Mouse (Mus musculus) urinary bladder, adult 18-20 months (tissue): ENCODE measurements around the gene Hist2h3c2.
"Not testable (repeated sequence)": the region's sequence is repeated elsewhere in the genome, so short reads cannot be mapped to it uniquely, and the experiment has no call there.

Experiments
- DNase-seq, 2 experiments: peaks; one replicate each; pipeline ENCODE4 v3.0.0; 2022; ENCODE audit warnings: low spot score in 2 of 2, mixed read lengths in 2 of 2

Hist2h3c2 gene

DNA sequence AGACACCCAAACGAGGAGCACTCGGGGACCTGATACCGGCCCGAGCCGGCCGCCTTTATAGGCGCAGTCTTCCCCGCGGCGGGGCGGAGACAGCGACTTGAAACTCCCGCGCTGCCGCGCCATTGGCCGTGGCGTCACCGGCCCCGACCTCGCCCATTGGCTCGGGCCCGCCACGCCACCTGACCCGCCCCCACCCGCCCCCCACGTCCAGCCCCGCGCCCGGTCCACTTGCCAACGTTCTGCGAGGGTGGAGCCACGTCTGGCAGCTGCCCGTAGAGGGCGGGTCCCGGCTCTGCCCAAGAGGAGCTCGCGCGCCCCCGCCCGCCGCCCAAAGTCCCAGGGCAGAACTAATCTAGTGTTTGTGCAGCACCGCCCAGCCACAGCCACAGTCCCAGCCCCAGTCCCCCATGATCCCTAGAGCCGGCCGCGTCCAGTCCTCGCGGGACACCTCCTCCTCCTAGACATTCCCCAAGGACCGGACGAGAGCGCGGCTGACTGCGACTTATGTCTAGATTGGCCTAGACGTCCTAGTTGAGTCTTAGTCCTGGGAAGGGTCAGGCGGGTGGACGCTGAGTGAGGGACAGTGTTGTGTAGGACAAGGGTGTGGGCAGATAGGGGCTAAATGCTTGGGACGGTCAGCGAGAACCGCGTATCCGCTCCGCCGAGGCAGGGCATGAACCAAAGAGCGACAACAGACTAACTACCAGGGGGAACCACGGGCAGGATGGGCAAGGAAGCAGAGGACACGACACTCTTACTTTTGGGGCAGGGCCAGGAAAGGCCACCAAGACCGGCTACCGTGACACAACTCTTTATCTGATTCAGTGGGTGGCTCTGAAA lies at the start of gene Hist2h3c2:
Gene Hist2h3c2, minus strand, starts transcription at position 174 of the 840 bp plus-strand sequence.
- DNase-seq, result not testable (repeated sequence)

DNA sequence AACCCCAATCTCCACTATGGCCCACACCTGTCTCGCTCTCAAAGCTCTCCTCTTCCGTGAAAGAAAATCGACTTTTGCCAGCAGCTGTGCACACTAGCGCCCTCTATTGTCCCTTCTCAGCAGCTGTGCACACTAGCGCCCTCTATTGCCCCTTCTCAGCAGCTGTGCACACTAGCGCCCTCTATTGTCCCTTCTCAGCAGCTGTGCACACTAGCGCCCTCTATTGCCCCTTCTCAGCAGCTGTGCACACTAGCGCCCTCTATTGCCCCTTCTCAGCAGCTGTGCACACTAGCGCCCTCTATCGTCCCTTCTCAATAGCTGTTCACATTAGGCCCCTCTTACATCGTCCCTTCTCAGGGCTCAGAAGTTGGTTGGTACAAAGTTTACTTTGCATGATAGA lies 48.4 kb upstream of the Hist2h3c2 start:
- DNase-seq, result not testable (repeated sequence)

DNA sequence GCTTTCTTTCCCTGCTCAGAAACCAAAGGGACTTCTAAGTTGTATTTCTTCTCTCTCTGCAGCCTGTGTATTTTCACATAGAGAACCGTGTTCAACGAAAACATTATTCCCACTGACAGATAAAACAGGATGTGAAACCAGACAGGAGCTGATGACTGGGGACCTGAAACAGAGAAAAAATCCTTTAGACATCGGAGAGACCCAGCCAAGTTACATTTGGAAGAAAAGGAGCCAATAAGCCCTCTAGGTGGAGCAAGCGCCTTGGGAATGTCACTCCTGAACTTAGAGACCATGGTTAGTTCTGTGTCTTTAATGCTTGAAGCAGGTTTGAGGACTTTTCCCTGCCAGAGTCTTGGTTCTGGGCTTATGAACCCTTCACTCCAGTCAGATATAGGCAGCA lies 45.5 kb upstream of the Hist2h3c2 start:
- no peak for DNase-seq

DNA sequence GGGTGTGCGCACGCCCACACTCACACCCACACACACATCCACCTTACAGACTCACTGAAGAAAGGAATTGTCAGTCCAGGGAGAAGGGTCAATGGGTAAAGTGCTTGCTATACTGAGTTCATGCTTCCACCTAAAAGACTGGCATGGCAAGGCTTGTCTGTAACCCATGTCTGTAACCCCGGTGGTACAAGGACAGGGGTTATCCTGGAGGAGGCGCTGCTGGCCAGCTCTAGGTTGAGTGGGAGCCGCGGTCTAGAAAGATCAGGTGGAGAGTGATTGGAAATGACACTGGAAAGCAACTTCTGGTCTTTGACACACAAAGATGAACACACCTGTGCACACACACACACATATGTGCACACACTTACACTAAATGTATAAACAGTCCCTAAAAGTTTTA lies 41.7 kb upstream of the Hist2h3c2 start:
- no peak for DNase-seq

DNA sequence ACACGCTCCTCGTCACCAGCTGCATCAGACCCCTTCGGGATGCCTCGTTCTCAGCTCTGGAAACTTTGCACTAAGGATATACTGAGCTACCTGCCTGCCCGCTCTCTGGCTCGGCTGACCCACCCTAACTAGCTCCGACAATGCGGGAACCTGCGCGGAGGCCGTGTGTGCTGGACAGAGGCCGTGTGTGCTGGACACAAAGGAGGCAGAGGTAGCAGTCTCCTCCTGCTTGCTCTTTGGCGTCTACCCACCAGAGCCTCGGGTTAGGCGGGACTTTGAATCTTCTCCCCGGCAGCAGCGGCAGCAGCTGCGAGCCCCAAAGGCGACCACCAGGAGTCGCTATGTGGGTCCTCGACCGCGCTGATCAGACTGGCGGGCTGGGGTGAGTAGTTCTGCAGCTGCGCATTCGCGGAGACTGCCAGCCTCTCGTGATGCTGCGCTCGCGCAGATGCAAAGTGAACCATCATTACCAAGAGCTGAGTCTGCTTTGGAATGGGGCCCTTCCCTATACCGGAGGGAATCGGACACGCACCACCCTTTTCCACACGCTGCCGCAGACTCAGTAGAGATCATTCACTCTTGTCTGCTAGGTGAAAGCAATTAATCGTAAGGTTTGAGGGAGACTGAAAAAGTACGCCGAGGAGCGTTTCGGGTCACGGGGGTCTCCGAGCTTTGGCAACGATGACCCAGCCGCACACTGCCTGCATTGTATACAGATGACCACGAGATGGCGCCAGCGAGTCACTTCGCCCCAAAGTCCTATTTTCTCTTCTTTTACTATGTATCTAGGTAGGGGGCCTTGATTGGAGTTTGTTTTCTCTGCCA lies 39.1 kb upstream of the Hist2h3c2 start:
- DNase-seq, result peak; percentile 70 to 79

DNA sequence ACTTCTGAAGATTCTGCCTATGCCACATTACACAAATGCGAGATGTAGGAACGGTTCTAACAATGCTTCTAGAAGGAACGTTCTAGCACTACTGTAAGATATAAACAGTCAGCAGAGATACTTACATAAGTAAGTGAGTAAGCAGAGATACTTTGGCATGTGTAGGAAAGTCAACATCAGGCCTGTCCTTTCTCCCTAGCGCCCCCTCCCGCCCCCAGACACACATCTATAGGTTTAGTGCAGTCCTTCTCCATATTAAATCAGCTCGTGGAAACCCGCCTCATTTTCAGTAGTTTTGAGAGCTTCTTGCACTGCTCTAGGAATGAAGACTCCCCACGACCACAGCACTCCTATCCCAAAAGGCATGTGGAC lies 38.5 kb upstream of the Hist2h3c2 start:
- DNase-seq, result no peak

DNA sequence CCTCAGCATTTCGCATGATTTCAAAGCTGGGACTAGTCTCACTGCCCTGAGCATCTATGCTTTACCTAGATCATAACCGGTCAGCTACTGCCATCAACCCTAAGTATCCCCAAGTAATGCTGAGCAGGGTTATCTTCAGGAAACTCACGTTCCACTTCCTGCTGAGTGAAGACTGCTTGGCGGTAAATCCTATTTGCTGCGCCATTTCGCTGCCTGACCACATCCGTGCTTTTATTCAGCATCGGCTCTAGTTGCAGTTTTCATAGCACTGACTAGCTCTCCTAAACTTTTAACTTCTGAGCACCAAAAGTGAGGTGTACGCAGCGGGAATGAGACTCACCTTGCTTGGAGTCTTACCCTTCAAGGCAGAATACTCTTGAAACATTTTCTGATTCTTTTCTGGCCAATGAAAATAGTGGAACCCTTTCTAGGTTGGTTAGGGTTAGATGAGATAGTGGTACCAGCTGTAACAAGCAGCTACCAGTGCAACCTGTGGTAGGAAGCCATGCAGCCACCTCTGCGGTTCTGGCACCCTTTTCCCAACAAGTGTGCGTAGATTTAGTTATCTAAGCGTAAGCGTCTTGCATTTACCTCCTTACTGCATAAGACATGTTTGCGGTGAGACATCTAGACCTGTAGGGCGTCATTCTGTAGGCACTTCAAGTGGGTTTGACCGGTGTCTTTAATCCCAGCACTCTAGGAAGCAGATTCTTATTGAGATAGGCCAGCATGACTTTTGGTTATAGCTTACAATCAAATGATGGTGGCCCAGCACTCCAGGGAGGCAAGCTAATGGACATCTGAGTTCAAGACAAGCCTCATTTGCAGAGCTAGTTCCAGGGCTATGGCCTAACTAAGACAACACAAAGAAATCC lies 34.9 kb upstream of the Hist2h3c2 start:
- no peak for DNase-seq

DNA sequence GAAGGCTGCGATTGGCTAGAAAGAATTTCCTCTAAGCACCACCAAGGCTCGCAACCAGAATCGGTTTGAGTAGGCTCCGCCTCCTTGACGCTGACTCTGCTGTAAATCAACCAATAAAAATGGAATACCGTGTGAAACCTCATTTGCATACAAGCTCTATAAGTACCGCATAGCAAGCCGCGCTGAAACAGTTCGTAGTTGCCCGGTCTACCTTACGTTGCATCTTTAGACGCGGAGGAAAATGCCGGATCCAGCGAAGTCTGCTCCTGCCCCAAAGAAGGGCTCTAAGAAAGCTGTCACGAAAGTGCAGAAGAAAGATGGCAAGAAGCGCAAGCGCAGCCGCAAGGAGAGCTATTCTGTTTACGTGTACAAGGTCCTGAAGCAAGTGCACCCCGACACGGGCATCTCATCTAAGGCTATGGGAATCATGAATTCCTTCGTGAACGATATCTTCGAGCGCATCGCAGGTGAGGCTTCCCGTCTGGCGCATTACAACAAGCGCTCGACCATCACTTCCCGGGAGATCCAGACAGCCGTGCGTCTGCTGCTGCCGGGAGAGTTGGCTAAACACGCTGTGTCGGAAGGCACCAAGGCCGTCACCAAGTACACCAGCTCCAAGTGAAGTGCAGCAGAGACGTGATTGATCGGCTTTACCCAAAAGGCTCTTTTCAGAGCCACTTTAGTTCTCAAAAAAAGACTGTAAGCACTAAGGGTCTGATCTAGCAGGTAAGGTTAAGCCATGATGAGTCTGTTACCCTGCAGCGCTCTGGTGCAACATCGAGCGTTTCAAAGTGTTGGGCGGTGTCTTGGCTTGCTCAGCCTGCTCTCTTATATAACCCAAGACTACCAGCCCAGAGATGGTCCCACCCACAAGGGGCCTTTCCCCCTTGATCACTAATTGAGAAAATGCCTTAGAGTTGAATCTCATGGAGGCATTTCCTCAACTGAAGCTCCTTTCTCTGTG lies 30.9 kb upstream of the Hist2h3c2 start, which contains the start of gene Hist2h2bb:
Gene Hist2h2bb, plus strand, starts transcription at position 242 of the 964 bp plus-strand sequence.
- DNase-seq, result peak; percentile 77 to 87

DNA sequence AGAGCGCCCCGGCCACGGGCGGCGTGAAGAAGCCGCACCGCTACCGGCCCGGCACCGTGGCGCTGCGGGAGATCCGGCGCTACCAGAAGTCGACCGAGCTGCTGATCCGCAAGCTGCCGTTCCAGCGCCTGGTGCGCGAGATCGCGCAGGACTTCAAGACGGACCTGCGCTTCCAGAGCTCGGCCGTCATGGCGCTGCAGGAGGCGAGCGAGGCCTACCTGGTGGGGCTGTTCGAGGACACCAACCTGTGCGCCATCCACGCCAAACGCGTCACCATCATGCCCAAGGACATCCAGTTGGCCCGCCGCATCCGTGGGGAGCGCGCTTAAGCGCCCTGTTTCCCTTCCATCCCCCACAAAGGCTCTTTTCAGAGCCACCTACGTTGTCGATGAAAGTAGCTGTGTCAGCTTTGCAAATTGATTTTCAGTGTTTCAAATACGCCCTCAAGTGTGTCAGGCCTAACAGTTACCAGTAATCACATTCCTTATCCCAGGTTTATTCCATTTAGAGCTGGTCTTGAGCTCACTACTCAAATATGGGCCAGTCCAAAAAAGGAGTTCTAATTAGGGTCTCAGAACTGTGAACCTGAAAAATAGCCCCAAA lies 29.9 kb upstream of the Hist2h3c2 start:
- DNase-seq, result not testable (repeated sequence)

DNA sequence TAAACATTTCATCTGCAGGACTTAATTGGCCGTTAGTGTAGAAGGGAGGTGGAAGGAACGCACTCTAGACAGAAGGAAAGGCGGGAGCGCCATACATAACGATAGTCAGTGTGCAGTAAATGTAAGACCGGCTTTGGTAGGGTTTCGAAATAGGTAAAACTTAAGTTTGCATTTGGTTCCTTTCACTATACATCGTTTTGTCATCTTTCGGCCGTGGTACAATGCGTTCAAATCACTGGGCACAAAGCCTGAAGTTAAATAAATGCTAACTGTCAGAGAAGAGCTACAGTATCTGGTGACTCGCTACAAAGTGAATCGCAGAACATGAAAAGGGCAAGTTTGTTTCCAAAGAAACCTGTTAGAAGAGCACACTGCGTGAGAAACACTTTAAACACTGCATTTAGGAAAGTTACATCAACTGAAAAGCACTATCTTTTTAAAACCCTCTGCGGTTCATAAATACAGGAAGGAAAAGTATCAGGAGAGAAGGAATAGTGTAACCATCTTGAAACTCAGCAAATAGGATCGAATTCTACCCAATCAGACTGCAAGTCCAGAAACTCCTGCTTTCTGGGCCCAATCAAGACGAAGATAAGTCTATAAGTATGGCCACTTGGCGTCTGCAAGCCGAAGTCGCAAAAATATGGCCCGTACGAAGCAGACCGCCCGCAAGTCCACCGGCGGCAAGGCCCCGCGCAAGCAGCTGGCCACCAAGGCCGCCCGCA lies 29.3 kb upstream of the Hist2h3c2 start, which contains the start of gene Hist2h3b:
Gene Hist2h3b, plus strand, starts transcription at position 604 of the 725 bp plus-strand sequence.
- peak; percentile 72 to 76 for DNase-seq

DNA sequence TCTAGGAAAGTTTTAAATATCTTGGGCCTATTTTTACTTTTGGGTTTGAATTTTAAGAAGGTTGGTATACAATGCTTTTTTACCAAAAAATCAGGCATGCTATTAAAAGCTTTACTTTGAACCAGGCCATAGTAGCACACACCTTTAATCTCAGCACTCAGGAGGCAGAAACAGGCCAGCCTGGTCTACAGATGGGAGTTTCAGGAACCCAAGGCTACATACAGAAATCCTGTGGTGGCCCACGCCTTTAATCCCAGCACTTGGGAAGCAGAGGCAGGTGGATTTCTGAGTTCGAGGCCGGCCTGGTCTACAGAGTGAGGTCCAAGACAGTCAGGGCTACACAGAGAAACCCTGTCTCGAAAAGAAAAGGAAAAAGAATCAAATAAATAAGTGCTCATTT lies 28.6 kb upstream of the Hist2h3c2 start:
- no peak for DNase-seq

DNA sequence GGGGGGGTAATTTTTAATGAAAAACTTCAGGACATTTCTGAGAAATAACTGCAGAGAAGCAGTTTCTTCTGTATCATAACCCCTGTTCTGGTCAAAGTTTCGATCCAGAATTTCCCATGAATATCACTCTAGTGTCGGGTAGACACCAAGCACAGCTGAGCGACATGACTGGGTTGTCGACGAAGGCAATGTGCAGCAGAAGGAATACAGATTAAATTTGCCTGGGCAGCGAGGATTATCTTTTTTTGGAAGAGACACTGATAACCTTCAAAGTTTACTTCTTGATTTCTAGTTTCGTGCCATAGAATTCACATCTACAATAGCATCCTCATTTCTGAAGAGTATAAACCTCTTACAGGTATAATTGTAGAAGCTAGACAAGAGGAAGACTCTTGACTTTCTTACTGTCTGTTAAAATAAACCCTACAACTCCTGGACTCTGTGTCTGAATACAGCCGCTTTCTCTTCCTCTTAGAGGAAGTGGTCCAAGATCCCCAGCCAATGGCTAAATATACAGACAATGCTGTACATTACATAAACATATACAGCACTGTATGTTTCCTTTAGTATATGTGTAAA lies 27.3 kb upstream of the Hist2h3c2 start:
- no peak for DNase-seq

DNA sequence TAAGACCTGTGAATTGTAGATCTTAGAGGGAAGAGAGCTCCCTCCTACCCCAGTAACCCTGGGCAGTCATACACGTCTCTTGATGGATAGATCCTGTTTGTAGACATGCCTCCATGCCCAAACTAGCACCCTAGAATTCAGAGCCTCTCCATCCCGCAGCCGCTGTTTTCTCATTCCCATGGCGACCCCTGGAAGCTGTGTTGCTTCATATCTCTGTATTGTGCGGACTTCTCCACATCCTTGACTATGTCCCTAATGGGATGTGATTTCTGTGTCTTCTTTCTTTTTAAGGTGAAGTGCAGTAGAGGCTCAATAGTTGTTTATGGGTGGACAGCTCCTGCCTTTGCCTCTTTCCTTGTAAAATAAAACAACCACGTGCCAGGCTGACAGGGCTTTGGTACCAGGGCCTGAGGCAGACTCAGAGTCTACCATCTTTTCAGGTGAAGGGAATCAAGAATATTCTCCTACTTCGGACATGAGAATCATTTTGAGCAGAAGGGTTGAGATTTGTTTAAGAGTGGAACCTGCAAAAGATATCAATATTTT lies 25.6 kb upstream of the Hist2h3c2 start:
- no peak for DNase-seq

DNA sequence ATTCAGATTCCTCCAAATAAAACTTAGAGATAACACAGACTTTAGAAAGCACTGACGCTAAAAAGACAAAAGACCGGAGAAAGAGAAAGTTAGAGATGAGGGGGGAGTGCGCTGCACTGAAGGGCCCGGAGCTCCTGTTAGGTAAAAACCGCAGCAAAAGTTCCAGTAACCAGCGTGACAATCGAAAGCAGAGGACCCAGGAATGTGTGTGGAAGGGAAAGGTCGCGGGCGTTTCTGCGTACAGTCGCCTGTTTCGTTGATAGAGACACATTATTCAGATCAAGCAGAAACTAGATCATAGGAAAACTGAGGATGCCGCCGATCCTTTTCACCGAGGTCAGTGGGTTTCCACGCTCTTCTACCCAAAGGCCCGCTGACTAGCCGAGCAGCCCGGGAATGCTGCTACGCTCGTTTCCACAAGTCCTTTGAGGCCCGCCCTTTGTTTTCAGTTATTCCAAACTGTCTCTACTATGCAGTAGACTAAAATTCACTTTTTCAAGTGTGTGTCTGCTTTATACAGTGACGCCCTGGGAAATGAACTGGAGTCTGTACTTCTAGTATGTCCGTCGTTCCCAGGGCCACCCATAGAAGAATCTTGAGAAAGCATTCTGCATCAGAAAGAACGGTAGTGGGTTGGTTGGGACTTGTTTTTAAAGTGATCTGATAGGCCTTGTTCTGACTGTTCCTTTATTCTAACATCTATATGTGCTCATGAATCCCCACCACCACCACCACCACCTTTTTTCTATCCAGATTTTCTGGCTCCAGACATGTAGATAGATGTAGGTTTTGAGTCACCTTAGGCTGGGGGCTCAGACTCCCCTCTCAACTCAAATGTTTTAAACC lies 24.9 kb upstream of the Hist2h3c2 start:
- DNase-seq, result peak; percentile 31 to 38

DNA sequence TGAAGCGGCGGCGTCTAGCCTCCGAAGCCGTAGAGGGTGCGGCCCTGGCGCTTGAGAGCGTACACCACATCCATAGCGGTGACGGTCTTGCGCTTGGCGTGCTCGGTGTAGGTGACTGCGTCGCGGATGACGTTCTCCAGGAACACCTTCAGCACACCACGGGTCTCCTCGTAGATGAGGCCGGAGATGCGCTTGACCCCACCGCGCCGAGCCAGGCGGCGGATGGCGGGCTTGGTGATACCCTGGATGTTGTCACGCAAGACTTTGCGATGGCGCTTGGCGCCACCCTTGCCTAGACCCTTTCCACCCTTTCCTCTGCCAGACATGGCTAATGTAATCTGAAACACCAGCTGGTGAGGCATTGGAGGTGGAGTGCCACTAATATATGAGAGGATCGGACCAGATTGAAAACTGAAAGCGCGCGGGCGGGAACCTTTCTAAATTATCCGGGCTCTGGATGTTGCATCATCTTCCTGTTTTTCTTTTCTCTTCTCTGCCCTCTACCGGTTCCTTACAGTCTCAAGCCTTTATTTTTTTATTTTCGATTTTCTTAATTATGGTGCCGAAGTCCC lies 24.1 kb upstream of the Hist2h3c2 start, which contains the start of gene Hist2h4:
Gene Hist2h4, minus strand, starts transcription at position 333 of the 572 bp plus-strand sequence.
- peak; percentile 95 for DNase-seq

DNA sequence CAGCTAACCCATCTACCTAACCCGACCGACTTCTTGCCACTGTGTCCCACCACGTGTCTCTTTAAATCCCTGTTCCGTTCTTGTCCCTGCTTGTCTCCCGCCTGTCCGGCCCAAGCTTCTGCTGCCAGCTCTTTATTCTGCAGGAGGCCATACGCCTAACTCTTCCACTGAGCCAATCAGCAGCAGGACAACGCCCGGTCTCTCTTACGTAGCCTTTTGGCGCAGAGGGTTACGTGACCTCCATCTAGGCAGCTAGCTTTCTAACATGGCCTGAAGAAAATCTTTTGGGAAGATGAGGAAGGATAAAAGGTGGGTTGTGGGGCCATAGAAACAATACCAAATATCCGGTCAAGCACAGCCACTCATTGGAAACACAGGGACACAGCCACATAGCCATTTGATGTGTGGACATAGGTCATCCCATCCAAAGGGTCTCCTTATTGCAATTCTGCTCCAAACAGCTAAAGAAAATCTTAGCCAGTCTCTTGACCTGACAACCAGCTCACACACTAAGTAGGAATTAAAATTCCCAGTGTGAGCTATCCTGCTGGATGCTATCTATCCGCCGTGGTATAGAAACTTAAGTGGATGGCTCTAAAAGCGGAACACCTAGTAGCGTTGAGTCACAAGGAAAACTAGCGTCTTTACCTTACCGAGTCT lies 23.4 kb upstream of the Hist2h3c2 start:
- peak; percentile 58 to 85 for DNase-seq

DNA sequence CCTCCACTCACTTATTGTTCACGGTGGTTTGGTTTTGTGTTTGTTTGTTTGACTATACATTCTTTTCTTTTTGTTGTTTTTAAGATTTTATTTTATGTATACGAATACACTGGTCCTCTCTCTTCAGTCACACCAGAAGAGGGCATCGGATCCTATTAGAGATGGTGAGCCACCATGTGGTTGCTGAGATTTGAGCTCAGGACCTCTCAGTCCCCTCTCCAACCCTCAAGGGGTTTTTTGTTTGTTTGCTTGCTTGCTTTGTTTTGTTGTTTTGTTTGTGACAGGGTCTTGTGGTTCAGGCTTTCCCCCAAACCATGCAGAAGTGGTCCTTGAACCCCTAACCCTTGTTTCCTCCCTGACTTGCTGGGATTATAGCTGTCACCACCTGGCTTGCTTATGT lies 22.7 kb upstream of the Hist2h3c2 start:
- no peak for DNase-seq
